Mouse (Mus musculus): Measurements from ENCODE around the gene Exosc1. TPM values are rescaled to one million over a fixed set of nuclear protein-coding genes. Genes with fewer than 3 reads are reported as not detected.
A peak's percentile ranks its signal among the peaks of the same experiment; 100 is the strongest.
"Not testable (repeated sequence)": the region's sequence is repeated elsewhere in the genome, so short reads cannot be mapped to it uniquely, and the experiment has no call there.

Exosc1 gene
- polyA plus RNA-seq (2017; shearing (Covaris generic)) = 10 to 100 TPM; 83.6 to 89.9 TPM

GRCm38 (mm10) chr19:41933179-41934086 is at the start of gene Exosc1, which contains the start of gene Zdhhc16:
TSS of gene Exosc1 (minus strand) at chr19:41933423.
TSS of gene Zdhhc16 (plus strand) at chr19:41933480.
- ATAC-seq = peak; percentile 98

GRCm38 (mm10) chr19:41982791-41983150 is 49.5 kb upstream of the Exosc1 start:
- ATAC-seq = no peak

GRCm38 (mm10) chr19:41981931-41982790 is 48.9 kb upstream of the Exosc1 start:
- ATAC-seq = peak; percentile 0

- peak; percentile 7 for ATAC-seq
Measured at GRCm38 (mm10) chr19:41981595-41981927, 48.3 kb upstream of the Exosc1 start, which contains the start of gene Ubtd1. TSS of gene Ubtd1 (plus strand) at chr19:41981763.

- peak; percentile 92 for ATAC-seq
Measured at GRCm38 (mm10) chr19:41980819-41981594, 47.8 kb upstream of the Exosc1 start, which contains the start of gene Mms19. TSS of gene Mms19 (minus strand) at chr19:41981157.

- ATAC-seq = peak; percentile 11
Measured at GRCm38 (mm10) chr19:41980422-41980818, 47.2 kb upstream of the Exosc1 start.

- no peak for ATAC-seq
Measured at GRCm38 (mm10) chr19:41973891-41974794, 40.9 kb upstream of the Exosc1 start.

GRCm38 (mm10) chr19:41969618-41970017 is 36.4 kb upstream of the Exosc1 start:
- peak; percentile 74 for ATAC-seq

- no peak for ATAC-seq
Measured at GRCm38 (mm10) chr19:41953574-41953973, 20.4 kb upstream of the Exosc1 start.

- no peak for ATAC-seq
Measured at GRCm38 (mm10) chr19:41952287-41952686, 19.1 kb upstream of the Exosc1 start.

- ATAC-seq = no peak
Measured at GRCm38 (mm10) chr19:41943841-41944240, 10.6 kb upstream of the Exosc1 start.

- no peak for ATAC-seq
Measured at GRCm38 (mm10) chr19:41938539-41938938, 5.3 kb upstream of the Exosc1 start.

- ATAC-seq = no peak
Measured at GRCm38 (mm10) chr19:41935921-41936320, 2.7 kb upstream of the Exosc1 start.

- ATAC-seq = no peak
Measured at GRCm38 (mm10) chr19:41934124-41934523, 901 bp upstream of the Exosc1 start.

GRCm38 (mm10) chr19:41932686-41933085 is 537 bp downstream of the Exosc1 start:
- ATAC-seq = peak; percentile 40

GRCm38 (mm10) chr19:41920412-41921067 is 12.7 kb downstream of the Exosc1 start:
- no peak for ATAC-seq

- no peak for ATAC-seq
Measured at GRCm38 (mm10) chr19:41919471-41919870, 13.8 kb downstream of the Exosc1 start.

GRCm38 (mm10) chr19:41916853-41917252 is 16.4 kb downstream of the Exosc1 start:
- peak; percentile 12 for ATAC-seq

- ATAC-seq = no peak
Measured at GRCm38 (mm10) chr19:41915294-41915693, 17.9 kb downstream of the Exosc1 start.

- ATAC-seq = not testable (repeated sequence)
Measured at GRCm38 (mm10) chr19:41914592-41914882, 18.7 kb downstream of the Exosc1 start.

Measured in CD4-positive, CD25-positive, alpha-beta regulatory T cell, adult 4 months (primary cell).